Mouse (Mus musculus) lung, adult 2 months (tissue): Measurements from ENCODE around the gene Inka2.

Experiments used
- CTCF ChIP-seq: fragments of 200-500 bp; IDR thresholded peaks from 2 replicates; pipeline ENCODE4 v1.5.1; 2011; ENCODE audit warnings: mild to moderate bottlenecking, low read length, control low read depth; ENCODE audit not compliant: insufficient read depth
- POLR2A ChIP-seq: fragments of 200-500 bp; IDR thresholded peaks from 2 replicates; pipeline ENCODE4 v1.6.1; 2011; ENCODE audit warnings: low read depth, mild to moderate bottlenecking, control low read depth, low read length, borderline replicate concordance; ENCODE audit errors: extremely low read depth

DNA sequence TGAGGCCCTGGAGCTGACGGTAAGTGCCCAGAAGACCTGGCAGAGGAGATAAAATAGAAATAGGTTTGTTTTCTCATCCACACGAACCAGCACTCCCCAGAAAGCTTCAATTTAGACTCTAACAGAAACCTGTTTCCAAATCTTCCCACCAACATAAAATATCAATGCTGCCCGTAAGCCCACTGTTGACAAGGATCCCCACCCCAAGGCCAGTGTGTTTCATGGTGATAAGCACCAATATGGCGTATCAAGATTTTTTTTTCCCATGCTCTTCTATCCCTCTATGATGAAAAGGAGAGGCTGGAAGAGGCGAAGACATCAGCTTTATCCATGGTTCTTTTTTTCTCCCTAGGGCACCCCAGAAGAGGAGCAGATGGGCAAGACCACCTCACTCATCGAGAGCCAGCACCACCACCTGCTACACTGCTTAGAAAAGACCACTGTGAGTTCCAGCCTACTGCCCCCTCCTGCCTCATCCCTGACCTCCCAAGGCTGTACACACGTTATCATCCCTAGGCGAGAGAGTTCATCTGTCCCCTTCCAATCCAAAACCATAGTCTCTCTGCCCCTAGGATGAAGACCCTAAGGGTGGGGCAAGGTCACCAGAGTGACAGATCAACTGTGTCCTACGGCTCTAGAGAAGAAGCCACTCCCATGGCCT is 39.2 kb upstream of the Inka2 start:
- no peak for TF ChIP-seq CTCF
- TF ChIP-seq POLR2A, result no peak
